Mouse (Mus musculus) adrenal gland, adult 18-20 months (tissue): ENCODE results near the gene Comp. TPM values are rescaled to one million over a fixed set of nuclear protein-coding genes. Genes with fewer than 3 reads are reported as not detected.

Experiments
- DNase-seq, 2 experiments: peaks; one replicate each; pipeline ENCODE4 v3.0.0; 2021 to 2022; ENCODE audit warnings: low spot score in 2 of 2
- total RNA-seq, 2 experiments: library from RNA; stranded (reverse); gene quantifications; 1 replicate in 1 of 2; 2 replicates in 1 of 2; pipeline ENCODE4 v1.2.3; 2021

Comp gene
- total RNA-seq, 2 experiments from 2014 or later: 0.35 TPM; not detected in 1

DNA sequence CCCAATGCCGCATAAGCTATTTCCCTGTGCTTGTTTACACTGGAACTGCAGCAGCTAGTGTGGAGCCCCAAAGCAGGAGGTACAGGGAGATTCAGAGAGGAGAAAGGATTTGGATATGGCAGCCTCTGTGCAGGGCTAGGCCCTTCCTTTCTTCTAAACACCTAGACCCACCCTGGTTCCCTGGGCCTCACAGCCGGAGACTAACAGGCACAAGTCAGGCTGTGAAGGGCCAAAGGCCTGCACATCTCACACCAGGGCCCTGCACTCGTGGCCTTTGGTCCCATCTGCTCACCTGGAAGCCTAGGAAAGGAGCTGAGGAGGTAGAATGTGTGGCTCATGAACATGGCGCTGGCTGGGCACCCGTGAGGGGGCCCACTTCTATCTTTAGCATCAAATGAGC lies 22.8 kb downstream of the Comp start:
- DNase-seq: no peak

DNA sequence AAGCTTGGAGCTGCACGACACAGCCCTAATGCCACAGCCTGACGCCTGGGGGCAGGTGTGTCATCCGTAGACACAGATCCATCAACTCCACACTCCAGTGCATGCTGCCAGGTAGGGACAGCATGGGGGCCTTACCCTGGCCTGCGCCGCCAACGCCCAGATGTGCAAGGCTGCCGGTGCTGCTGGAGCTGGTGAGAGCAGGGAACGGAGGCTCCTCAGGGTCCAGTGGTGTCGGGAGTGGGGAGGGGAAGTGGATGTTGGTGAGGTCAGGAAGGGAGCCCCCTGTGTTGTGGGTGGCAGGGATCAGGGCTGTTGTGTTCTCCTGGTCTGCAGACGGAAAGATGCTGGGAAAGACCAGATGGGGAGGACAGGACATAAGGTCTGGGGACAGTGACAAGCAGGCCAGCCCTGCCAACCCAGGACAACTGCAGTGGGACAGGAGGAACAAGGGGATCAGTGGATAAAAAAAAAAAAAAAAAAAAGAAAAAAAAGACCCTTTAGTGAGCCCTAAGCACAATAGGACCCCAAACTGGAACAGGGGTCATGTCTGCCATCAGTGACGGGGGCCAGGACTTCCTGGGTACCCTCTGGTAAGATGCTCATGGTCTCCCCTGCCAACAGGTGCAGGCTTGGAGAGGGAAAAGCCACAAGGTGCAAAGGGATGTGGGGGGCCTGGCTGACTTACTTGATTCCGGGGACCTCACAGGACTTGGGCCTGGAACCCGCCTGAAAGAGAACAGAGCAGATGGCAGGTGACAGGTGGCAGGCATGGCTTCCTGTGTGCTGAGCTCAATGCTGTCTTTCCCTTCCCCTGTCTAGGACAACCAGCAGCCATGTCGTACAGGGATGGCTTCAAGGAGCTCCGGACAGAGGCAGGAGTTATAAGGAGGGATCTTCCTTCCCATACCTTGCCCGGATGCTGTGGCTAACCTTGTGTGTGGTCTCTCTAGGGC lies 24.5 kb downstream of the Comp start:
- no peak for DNase-seq

DNA sequence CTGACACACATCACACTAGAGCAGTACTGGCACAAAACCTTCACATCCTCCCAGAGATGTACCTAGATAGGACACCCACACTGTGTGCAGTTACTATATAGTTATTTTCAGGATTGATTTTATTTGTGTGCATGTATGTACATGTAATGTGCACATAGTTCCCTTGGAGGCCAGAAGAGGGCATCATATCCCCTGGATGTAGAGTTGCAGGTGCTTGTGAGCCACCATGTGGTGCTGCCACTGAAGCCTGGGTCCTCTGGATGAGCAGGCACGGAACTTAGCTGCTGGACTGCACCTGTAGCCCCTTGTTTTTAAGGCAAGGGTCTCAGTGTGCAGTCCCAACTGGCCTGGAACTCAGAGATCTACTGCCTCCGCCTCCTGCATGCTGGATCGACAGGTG lies 30.9 kb downstream of the Comp start:
- DNase-seq: no peak

DNA sequence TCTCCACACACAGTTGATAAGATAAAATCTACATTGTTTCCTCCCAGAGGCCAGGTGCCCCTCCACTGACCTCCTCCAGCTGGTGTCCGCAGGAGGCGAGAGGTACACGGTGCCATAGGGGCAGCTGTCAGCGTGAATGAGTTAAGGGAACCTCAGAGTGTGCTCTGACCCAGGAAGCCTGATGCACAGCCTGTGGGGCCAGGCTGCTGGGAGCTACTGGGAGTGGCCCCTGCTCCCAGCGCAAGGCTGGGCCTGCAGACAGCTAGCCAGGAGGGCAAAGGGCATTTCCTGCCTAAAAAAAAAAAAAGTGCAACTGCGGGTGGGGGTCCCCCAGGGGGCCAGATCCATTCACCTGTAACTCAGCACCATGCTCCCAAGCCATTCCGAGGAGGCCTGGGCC lies 31.8 kb downstream of the Comp start:
- DNase-seq: no peak

DNA sequence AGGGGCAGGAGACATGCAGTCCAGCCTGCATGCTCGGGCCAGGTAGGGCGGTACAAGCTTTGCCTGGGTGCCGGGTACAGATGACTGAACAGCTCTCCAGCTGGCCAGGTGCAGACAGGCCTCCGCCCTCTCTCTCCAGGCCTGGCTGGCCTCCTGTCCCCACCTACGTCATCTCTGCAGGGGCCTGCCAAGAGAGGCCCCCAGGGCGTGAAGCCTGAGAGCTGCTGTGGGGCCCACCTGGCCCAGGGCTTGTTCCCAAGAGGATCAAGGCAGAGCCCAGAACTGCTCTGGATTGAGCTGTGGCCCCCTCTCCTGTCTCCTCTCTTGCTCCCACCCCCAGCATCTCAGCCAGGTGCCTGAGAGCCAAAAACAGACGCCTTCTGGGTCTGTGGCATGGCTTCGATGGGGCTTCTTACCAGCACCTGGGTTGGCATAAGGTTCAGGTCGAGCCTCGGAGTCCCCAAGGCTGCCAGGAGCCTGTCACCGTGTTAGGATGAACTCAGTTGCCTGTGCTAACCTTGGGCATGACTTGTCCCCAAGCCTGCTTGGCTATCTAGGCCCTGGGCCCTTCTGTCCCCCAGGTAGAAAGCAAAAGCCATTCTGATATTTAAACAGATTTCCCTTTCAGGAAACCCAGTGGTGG lies 33.2 kb downstream of the Comp start:
- DNase-seq: no peak

DNA sequence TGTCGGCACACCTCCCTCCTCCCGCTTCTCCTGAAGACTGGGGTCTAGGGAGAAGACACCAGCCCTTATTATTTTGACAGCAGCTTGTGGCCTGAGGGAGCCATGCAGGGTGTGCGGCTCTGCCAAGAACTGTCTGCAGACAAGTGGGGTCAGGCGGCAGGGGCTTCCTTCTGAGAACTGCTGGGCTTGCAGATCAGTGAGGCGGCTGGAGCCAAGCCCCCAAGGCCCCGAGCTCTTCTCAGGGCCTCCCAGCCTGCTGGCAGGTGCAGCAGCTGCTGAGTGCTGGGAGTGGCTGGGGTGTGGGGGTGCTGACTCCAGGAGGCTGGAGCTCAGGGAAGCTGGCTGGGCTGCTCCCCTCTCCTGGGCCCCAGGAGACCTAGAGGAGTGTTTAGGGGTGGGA lies 34.9 kb downstream of the Comp start:
- no peak for DNase-seq

DNA sequence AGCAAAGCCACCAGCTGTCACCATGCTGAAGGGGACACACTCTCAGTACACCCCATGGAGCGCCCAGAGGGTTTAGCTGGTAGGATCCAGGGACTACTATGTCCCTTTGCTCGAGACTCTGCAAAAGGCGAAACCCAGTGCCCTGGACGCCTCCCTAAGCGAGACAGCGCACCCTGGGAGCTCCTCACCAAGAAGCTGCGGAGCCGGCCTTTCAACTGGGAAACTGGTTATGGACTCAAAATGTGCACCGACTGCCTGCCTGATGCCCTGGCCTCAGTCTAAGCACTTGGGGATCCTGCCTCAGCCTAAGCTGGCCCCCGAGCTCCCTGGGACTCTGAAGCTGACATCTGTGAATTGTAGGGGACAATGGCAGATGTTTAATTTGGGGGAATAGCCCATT lies 35.7 kb downstream of the Comp start:
- DNase-seq: no peak

DNA sequence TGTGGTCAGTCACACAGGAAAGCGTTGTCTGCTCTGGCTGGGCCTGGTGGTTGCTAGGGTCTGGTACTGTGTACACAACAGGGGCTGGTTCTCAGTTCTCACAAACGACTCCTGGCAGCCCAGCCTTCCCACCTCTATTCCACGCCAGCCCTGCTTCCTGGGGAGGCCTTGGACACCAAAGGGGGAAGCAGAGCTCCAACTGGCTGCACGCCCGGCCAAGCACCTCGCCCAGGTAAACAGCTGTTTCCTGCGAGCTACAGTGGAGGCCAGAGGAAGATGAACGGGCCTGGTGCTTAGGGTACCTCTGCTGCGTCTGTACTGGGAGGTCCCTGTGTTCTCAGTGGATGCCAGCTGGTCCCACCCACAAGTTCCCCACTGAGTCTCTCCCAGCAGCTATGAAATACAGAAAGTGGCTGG lies 36.1 kb downstream of the Comp start:
- DNase-seq: no peak

DNA sequence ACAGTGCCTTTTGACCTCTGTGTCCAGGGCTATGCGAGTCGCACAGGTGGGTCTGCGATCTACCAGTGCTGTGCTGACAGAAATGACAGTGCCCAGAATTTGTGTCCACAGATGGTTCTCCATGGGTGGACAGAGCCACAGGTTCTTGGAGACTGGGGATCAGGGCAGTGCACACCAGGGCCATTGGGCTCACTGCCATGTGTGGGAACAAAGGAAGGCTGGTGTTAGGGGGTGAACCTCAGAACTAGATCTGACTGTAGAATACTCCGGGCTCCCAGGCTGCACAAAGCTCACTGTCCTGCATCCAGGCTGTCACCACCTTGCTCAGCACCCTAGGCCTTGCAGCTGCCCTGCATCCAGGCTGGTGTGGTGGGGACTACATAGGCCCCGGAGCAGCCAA lies 36.9 kb downstream of the Comp start:
- DNase-seq: no peak

DNA sequence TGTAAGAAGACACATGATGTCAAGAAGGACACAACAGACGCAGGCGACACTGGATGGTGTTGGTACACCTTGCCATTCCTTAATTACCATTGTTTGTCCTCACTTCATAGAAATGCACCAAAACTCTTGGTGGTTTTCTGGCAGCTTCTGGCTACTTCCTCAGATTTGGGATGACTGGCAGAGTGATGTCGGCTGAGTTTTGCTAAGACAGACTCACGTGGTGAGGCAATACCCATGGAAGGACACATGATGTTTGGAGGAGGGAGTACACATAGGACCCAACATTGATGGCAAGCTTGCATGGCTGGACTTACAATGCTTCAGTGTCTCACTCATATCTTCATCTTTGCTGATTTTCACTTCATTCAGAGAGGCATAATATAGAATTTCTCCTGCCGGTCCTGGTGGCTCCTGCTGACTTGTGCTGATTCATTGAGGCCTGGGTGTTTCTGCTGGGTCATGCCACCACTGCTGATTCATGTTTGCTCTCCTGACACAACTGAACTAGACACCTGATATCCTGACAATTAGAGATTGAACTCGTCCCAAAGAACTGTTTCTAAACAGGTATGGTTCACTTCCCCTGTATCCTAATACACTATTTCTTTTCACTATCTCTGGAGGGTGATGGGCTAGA lies 41.1 kb downstream of the Comp start:
- no peak for DNase-seq

DNA sequence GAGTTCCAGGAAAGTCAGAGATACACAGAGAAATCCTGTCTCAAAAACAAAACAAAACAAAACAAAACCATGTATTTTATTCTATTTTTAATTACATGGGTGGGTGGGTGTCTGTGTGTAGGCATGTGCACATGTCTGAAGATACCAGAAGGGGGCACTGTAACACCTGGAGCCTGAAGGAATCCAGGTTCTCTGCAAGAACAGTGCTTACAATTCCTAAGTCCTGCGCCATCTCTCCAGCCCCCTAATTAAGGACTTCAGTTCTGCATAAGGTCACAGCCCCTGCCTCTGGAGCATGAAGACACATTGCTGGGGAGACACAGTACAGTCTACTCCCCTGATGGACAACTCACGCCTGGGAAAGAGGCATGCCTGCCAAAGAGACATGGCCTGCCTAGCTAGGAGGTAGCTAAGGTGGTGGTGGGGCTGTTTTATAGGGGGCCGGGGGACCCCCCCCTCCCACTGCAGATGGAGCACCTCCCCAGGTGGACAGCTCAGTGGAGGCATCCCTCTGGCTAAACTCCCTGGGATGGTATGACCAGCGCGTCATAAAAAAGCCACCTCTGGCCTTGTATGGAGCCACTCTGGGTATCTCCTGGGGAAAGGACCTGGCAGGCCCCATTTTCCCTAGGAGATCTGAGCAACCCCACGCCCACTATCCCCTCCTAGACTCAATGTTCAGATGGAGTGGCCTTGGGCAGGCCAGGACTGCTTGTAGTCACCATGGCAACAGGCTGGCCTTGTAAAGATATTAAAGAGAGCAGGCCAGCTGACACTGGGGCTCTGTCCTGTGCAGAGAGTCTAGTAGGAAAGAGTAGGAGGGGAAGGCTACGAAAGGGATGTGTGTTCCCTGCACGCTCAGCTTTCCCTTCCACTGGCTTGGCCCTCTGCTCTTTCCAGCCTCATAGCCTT lies 42.4 kb downstream of the Comp start:
- DNase-seq: peak in 1 of 2 experiments; percentile 38

DNA sequence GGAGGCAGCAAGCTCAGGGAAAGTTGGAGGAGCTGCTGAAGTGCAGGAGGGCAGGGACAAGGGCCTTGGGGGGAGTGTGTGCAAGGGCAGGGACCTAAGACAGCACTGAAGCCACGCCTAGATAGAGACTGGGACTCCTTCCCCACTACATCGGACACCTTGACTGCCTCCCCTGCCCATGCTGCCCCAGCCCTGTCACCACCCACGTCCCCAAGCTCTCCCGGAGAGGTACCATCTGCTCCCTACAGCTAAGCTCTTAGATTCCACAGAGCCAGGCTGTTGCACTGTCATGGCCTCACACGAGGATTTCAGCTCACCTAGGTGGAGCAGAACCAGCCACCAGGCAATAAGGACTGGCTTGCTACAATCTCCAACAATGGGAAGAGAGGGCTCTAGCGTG lies 43.6 kb downstream of the Comp start:
- DNase-seq: no peak

DNA sequence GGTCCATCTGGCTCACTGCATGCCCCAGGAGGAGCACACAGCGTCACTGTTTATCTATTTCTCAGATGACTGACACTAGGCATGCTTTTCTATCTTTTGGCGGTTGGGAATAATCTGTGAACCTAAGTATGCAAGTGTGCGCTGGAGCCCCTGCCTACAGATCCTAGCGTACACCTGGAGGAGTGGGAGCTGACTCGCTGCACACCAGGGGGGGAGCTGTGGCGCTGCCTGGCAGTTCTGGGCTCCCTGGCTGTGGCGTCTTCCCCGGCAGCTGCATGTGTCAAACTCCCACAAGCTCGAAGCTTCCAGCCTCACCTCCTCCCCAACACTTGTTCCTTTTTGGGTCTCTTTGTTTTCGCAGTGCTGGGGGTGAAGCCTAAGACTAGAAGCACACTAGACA lies 44.6 kb downstream of the Comp start:
- DNase-seq: no peak

DNA sequence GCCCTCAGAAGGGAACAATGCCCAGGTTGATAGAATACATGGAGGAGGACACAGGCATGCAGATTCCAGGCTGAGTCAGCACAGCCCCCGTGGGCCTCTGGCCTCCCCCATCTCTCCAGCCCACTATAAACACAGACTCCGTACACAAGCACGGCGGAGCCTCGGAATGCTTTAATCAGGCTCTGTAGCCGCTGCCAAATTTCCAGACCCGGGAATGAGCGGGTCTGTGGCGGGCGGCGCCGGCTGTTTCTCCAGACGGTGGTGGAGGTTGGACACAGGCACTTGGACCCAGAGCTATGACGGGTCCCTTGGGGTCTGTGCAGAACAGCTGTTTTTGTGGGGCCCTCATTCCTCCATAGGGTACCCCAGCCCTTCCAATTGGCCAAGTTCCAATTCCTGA lies 45.6 kb downstream of the Comp start:
- DNase-seq: no peak

DNA sequence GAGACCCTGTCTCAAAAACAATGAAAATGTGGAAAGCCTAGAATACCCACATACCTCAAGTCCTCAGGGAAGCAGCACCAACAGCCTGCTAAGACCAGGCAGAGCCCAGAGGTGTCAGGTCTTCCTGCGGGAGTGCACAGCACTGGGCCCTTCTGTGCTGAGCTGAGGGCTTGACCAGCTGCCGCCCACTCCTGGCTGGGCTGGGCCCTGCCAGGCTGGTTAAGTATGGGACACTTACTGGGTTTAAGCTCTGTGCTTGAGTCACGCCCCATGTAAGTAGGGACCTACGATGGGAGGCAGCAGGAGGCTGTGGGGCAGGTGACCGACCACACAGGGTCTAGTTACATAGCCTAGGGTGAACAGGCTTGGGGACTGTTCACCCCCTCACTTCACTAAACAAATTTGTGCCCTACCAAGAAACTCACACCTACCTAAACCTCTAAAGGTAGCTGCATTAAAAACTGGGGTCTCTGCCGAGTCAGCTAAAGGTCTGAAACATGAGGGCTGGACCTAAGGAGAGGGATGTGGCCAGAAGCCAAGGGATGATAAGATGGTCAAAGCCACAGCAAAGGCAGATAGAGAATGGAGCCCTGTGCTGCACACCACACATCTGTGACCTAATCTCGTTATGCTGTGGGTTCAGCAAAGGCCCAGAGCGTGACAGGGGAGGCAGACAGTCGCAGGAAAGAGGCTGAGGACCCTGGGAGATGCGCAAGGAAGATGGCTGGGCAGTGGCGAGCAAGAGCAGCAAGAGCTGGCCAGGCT lies 46.7 kb downstream of the Comp start:
- DNase-seq: no peak

DNA sequence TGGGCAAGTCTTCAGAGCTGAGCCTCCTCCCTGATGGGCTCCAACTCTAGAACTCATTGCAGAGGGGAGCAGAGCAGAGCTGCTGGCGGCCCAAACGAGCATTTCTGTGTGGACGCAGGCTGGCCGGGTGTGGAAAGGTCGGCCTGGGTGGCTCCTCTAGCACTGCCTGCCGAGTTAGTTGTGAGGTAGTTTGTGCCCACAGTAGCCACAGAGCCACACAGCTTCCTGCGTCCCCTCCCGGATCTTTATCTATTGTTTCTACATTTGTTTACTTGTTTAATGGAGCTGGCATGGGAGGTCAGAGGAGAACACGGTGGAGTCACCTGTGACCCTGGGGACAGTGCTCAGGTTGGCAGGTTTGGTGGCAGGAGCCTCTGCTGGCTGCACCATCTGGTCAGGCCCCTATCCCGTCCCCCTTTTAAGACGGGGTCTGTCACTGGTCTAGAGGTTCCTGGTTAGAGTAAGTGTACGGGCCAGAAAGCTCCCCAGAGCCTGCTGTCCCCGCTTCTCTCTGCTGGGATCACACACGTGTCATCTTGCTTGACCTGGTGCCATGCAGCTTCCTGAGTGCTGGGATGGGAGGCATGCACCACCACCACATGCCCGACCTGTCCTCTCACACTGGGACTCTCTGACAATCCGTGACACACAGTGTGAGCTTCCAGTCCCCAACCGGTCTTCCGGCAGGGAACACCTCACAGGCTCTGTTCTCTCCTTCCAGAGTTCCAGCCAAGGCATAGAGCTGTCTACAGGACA lies 48.2 kb downstream of the Comp start:
- no peak for DNase-seq

DNA sequence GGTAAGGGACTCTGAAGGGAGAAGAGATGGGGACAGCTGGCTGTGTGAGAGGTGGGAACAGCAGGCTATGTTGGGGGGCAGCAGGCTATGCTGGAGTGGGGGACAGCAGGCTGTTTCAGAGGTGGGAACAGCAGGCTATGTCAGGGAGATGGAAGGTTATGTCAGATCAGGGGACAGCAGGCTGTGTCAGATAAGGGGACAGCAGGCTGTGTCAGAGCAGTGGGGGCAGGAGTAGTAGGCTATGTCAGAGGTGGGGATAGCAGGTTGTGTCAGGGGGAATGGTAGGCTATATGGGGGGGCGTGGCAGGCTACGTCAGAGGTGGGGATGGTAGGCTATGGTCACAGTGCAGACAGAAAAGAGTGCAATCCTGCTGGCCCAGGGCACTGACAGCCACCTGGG lies 49.4 kb downstream of the Comp start:
- no peak for DNase-seq

DNA sequence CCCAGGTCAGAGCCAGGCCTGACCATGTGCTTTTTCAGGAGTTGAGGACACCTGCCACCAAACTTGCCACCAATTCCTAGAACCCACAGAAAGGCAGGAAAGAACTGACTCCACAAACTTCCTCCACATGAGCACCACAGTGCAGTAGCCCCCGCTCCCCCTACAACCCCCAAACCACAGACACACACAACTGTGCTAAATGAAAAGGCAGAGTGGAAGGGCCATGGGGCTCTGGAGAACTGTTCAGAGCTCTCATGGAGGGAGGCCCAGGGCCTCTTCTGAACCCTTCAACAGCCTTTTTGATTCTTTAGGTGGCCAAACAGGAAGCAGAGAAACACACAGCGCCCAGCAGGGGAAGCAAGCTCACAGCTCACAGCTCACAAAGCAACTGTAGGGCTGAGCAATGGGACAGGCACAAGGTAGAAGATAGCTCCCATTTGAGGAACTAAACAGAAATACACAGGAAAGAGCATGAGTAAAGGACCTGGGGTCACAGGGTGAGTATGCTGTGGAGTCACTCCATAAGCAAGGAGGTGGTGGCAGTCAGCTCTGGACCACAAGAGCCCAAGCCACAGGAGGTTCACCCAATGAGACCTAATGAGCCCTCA lies 53.0 kb downstream of the Comp start:
- no peak for DNase-seq

DNA sequence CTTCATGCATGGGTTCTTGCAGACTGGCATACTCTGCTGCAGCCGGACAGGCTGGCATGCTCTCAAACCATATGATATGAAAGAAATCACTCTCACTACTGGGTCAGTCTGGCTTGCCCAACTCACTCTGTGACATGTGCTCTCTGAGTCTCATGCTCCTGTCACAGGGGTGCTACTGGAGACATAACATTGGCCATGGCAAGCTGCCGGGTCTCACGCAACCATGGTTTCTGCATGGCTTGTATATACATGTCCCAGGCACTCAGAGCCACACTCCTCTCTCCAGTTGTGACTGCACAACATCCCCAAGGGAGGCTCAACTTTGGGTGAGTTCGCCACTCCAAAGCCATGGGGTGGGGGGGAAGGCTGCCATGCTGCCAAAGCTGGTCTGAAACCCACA lies 57.9 kb downstream of the Comp start:
- no peak for DNase-seq
